Mouse (Mus musculus) forebrain, embryonic 12.5 days (tissue): Measurements from ENCODE around the gene Srsf3. TPM values are rescaled to one million over a fixed set of nuclear protein-coding genes. Genes with fewer than 3 reads are reported as not detected.

Experiments
- ATAC-seq: fragments of 200-750 bp; cut with Nextera tagmentation; 2 replicates; pipeline ENCODE4 v1.8.0; 2017; ENCODE audit warnings: moderate TSS enrichment; ENCODE audit not compliant: low FRiP score
- H3K27ac ChIP-seq: fragments of 300-500 bp; sonication (generic); 2 replicates; pipeline ENCODE4 v1.5.1; 2016; ENCODE audit warnings: mild to moderate bottlenecking
- H3K27me3 ChIP-seq: fragments of 300-500 bp; sonication (generic); 2 replicates; pipeline ENCODE4 v1.6.1; 2016; ENCODE audit warnings: mild to moderate bottlenecking
- H3K36me3 ChIP-seq: fragments of 300-500 bp; sonication (generic); replicated peaks from 2 replicates; pipeline ENCODE4 v1.6.1; 2016; ENCODE audit warnings: mild to moderate bottlenecking
- H3K4me1 ChIP-seq: fragments of 300-500 bp; sonication (generic); 2 replicates; pipeline ENCODE4 v1.6.1; 2016
- H3K4me2 ChIP-seq: fragments of 300-500 bp; sonication (generic); 2 replicates; pipeline ENCODE4 v1.6.1; 2016; ENCODE audit warnings: mild to moderate bottlenecking, moderate library complexity
- H3K4me3 ChIP-seq: fragments of 300-500 bp; sonication (generic); replicated peaks from 2 replicates; pipeline ENCODE4 v1.5.1; 2016; ENCODE audit warnings: mild to moderate bottlenecking
- H3K9ac ChIP-seq: fragments of 300-500 bp; sonication (generic); 2 replicates; pipeline ENCODE4 v1.6.1; 2016; ENCODE audit warnings: mild to moderate bottlenecking
- H3K9me3 ChIP-seq: fragments of 300-500 bp; sonication (generic); 2 replicates; pipeline ENCODE4 v1.6.1; 2016
- WGBS: fragments of 180-500 bp; shearing (Covaris S2); methylation state at CpG from one replicate; pipeline ENCODE4 v1.1.7; 2016; 5-methylcytosine and 5-hydroxymethylcytosine counted together
- polyA plus RNA-seq: library from polyadenylated mRNA; unstranded; fragments of >200 nt; fragmentation: Nextera tagmentation; extraction: Ambion mirVana; gene quantifications from 2 replicates; pipeline ENCODE4 v1.2.1, GENCODE M21; 2016

Srsf3 gene
- polyA plus RNA-seq, 1 experiment from 2014 or later: 852 TPM

DNA sequence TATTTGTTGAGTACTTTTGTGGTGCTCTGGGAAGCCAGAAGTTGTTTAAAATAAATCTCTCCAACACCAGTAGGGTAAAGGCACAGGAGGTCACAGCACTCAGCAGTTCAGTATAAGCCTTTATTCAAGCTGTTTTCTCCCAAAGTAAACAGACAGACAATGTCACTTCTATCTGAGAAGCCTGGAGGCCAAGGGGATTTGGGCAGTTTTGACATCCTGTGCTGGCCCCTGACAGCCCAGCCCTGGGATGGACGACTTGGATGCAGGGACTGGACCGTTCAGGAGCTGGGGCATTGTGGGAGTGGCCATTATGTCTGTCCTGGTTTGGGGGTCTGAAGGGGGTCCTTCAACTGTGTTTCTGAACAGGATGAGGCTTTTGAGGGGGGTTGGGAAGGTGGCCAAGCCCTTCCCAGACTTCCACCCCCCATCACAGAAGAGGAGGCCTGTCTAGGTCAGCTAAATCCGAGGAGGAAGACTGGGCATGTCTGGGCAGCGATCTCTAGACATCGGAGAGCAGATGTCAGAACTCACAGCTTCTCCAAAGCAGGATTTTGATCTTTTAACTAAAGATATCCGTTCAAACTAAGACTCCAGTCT is 59.0 kb downstream of the Srsf3 start:
- H3K27ac ChIP-seq: no peak overlapping the region
- 54% methylated on average over 6 of the region's 6 CpGs for WGBS
- H3K4me1 ChIP-seq: peaks cover 22% of the 10 kb centered on the region
- no peak for ATAC-seq
- H3K36me3 ChIP-seq: no peaks in the 10 kb centered on the region
- no peaks in the 10 kb centered on the region for H3K9me3 ChIP-seq
- H3K4me2 ChIP-seq: no peak overlapping the region
- H3K9ac ChIP-seq: no peak overlapping the region
- peaks cover 47% of the 10 kb centered on the region for H3K27me3 ChIP-seq
- H3K4me3 ChIP-seq: no peak overlapping the region

DNA sequence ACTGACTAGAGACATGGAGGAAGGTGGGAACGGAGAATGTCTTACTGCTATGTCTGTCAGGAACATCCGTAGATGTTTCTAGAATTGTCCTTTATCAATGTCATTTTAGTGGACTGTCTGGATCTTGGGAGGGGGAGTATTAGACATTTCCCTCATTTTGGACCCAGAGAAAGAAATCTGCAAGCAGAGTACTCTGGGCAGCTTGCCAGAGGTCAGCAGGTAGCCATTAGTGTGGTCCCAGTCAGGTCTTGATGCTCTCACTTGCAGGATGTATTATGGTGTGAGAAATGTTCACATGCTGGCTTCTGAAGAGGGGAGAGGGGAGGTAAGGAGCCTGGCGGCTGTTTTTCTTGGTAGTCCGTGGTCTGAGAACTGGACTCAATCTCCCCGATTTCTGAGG is 60.1 kb downstream of the Srsf3 start:
- ATAC-seq: no peak
- H3K4me3 ChIP-seq: no peak overlapping the region
- 64% methylated on average over 5 of the region's 5 CpGs for WGBS
- H3K4me2 ChIP-seq: no peak overlapping the region
- no peak overlapping the region for H3K9ac ChIP-seq
- H3K4me1 ChIP-seq: peaks cover 22% of the 10 kb centered on the region
- no peaks in the 10 kb centered on the region for H3K36me3 ChIP-seq
- peaks cover 56% of the 10 kb centered on the region for H3K27me3 ChIP-seq
- no peak overlapping the region for H3K27ac ChIP-seq
- no peaks in the 10 kb centered on the region for H3K9me3 ChIP-seq

Other genes with a start within 250 kb of the Srsf3 start
- 14.4 and 16.2 TPM in 2 replicates for gene Brpf3, start 231.5 kb upstream of the Srsf3 start, polyA plus RNA-seq
- not detected in 2 replicates for gene Pnpla1, start 174.2 kb upstream of the Srsf3 start, polyA plus RNA-seq
- gene 4930539E08Rik, start 117.3 kb upstream of the Srsf3 start, polyA plus RNA-seq: 0.23 TPM in 2 replicates
- gene Pxt1, start 88.8 kb upstream of the Srsf3 start, polyA plus RNA-seq: 0.44 TPM in 1 of 2 replicates, not detected in the other
- gene Kctd20, start 80.7 kb upstream of the Srsf3 start, polyA plus RNA-seq: 127 and 129 TPM in 2 replicates
- gene Stk38, start 24.6 kb upstream of the Srsf3 start, polyA plus RNA-seq: 149 and 154 TPM in 2 replicates
- 29.6 and 34.0 TPM in 2 replicates for gene Cdkn1a, start 58.3 kb downstream of the Srsf3 start, polyA plus RNA-seq
- gene Rab44, start 81.5 kb downstream of the Srsf3 start, polyA plus RNA-seq: 0.09 TPM in 1 of 2 replicates, not detected in the other
- 9.9 and 10.7 TPM in 2 replicates for gene Cpne5, start 205.5 kb downstream of the Srsf3 start, polyA plus RNA-seq
- gene Ppil1, start 231.6 kb downstream of the Srsf3 start, polyA plus RNA-seq: 139 and 142 TPM in 2 replicates
- 65.0 and 65.2 TPM in 2 replicates for gene BC004004, start 236.2 kb downstream of the Srsf3 start, polyA plus RNA-seq